Mouse (Mus musculus) left cerebral cortex, postnatal 10 days (tissue): ENCODE results near the gene Pth2r. TPM values are rescaled to one million over a fixed set of nuclear protein-coding genes. Genes with fewer than 3 reads are reported as not detected.

Experiments used
- DNase-seq, 2 experiments: peaks; one replicate each; pipeline ENCODE4 v3.0.0; 2021 to 2022; ENCODE audit warnings: low spot score in 2 of 2, mixed read lengths in 1 of 2; ENCODE audit errors: extremely low spot score in 1 of 2
- intact Hi-C: fragments of 180-260 bp; cut with DNase I; formaldehyde crosslinking; loops from one replicate; pipeline ENCODE4 v1.15.1; 2025
- total RNA-seq, 2 experiments: library from RNA; stranded (reverse); gene quantifications; 2 replicates each; pipeline ENCODE4 v1.2.3; 2021

Gene Pth2r
- total RNA-seq, 2 experiments from 2014 or later, result 3.3 to 4.4 TPM

- no peak for DNase-seq
- intact Hi-C loops, result no loop called here
Observed at GRCm38 (mm10) chr1:65420909-65421308, 139.1 kb downstream of the Pth2r start.

GRCm38 (mm10) chr1:65422501-65423010 lies 140.7 kb downstream of the Pth2r start:
- no peak for DNase-seq
- intact Hi-C loops, result no loop called here

Other genes starting within 250 kb of the Pth2r start
- gene Akr1cl, start 249.3 kb upstream of the Pth2r start, total RNA-seq, result not detected
- not detected for gene Cryge, start 230.9 kb upstream of the Pth2r start, total RNA-seq
- not detected for gene Crygd, start 218.6 kb upstream of the Pth2r start, total RNA-seq
- not detected for gene Crygc, start 208.4 kb upstream of the Pth2r start, total RNA-seq
- gene Crygb, start 199.8 kb upstream of the Pth2r start, total RNA-seq, result not detected
- 1 to 10 TPM in 1 of 2 experiments, under 1 TPM in 1; 0.67 to 2.5 TPM for gene Cryga, start 178.7 kb upstream of the Pth2r start, total RNA-seq
- 1 to 10 TPM; 1.4 to 1.7 TPM for gene Gm28845, start 162.5 kb upstream of the Pth2r start, total RNA-seq
- 10 to 100 TPM; 15.1 to 18.3 TPM for gene D630023F18Rik, start 158.8 kb upstream of the Pth2r start, total RNA-seq
- 100 to 1,000 TPM; 119 to 143 TPM for gene Idh1, start 95.6 kb upstream of the Pth2r start, total RNA-seq
- gene Pikfyve, start 95.4 kb upstream of the Pth2r start, total RNA-seq, result 10 to 100 TPM; 39.9 to 42.3 TPM